Mouse (Mus musculus) thymus, adult 2 months (tissue): ENCODE measurements around the gene Cdc42ep4. TPM values are rescaled to one million over a fixed set of nuclear protein-coding genes. Genes with fewer than 3 reads are reported as not detected.

ENCODE experiments used
- DNase-seq: peaks from one replicate; pipeline ENCODE4 v3.0.0; 2021
- H3K27ac ChIP-seq: fragments of 200-500 bp; 2 replicates; pipeline ENCODE4 v1.5.1; 2012; ENCODE audit warnings: low read length, control low read depth; ENCODE audit not compliant: control insufficient read depth, insufficient read depth
- H3K27me3 ChIP-seq: fragments of 200-500 bp; 2 replicates; pipeline ENCODE4 v1.6.1; 2012; ENCODE audit warnings: mild to moderate bottlenecking, low read length, moderate library complexity, mixed read lengths; ENCODE audit not compliant: control insufficient read depth, insufficient read depth
- H3K36me3 ChIP-seq: fragments of 200-500 bp; 2 replicates; pipeline ENCODE4 v1.6.1; 2012; ENCODE audit warnings: mild to moderate bottlenecking, low read length, moderate library complexity; ENCODE audit not compliant: control insufficient read depth, insufficient read depth
- H3K4me1 ChIP-seq: fragments of 200-500 bp; replicated peaks from 2 replicates; pipeline ENCODE4 v1.6.1; 2012; ENCODE audit warnings: low read length; ENCODE audit not compliant: control insufficient read depth, insufficient read depth
- H3K4me3 ChIP-seq: fragments of 200-500 bp; 2 replicates; pipeline ENCODE4 v1.5.1; 2012; ENCODE audit warnings: mild to moderate bottlenecking, low read length, control low read depth, moderate library complexity; ENCODE audit not compliant: control insufficient read depth, insufficient read depth
- CTCF ChIP-seq: fragments of 200-500 bp; IDR thresholded peaks from 2 replicates; pipeline ENCODE4 v1.5.1; 2012; ENCODE audit warnings: mild to moderate bottlenecking, control low read depth, low read length, moderate library complexity, borderline replicate concordance; ENCODE audit not compliant: control insufficient read depth, poor library complexity, insufficient read depth; ENCODE audit errors: extremely low read depth
- POLR2A ChIP-seq: fragments of 200-500 bp; IDR thresholded peaks from 2 replicates; pipeline ENCODE4 v1.6.1; 2012; ENCODE audit warnings: mild to moderate bottlenecking, low read length, control low read depth, moderate library complexity; ENCODE audit not compliant: control insufficient read depth, poor library complexity, insufficient read depth; ENCODE audit errors: extremely low read depth
- WGBS: fragments of 180-500 bp; shearing (Covaris S2); methylation state at CpG from one replicate; pipeline ENCODE4 v1.1.7; 2018; 5-methylcytosine and 5-hydroxymethylcytosine counted together
- polyA plus RNA-seq: library from polyadenylated mRNA; depleted of rRNA; stranded (reverse); fragments of >200 nt; gene quantifications from 2 replicates; pipeline ENCODE4 v1.2.3, GENCODE M21; 2012; rRNA removed

The Cdc42ep4 gene
- 28.7 and 32.8 TPM in 2 replicates for polyA plus RNA-seq

DNA sequence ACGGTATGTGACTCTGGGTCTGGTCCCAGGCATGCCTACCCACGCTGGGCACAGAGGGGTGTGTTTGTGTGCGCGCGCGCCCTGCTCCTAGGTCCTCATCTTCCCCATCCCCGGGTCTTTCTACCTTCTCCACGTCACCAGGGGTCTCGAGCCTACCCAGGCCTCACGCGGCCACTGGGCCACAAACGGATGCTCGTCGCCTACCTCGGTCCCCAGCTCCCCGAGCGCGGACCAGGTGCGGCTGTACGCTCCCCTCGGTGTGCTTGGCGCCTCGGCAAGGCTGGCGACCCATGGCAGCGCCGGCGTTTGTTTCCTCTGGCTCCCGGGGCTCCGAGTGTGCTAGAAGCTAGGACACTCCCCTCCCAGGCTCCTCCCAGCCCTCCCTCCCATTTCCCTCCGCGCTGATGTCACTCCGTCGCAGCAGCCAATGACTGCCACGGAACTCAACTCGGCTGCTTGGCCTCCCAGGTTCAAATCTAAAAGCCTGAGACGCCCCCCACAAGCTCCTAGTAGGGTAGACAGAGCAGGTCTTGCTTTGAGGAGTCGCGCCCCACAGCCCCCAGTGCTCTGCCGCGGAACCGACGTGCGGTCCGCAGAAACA is at the start of gene Cdc42ep4:
TSS of gene Cdc42ep4 (minus strand) at position 398 of the 601 bp plus-strand sequence.
- Histone ChIP-seq H3K36me3 (no peaks in the 10 kb centered on the region), H3K4me3 (peak within 1 kb of the TSS; percentile 82), H3K4me1 (peaks cover 44% of the 10 kb centered on the region), H3K27me3 (no peaks in the 10 kb centered on the region), H3K27ac (peak within 1 kb of the TSS; percentile 27; the same call in 1 of the 2 replicates)
- TF ChIP-seq POLR2A (peak; percentile 82), CTCF (peak; percentile 13; the same call in 1 of the 2 replicates)
- peak; percentile 83 for DNase-seq
- WGBS: under 1% methylated on average over 44 of the region's 44 CpGs

DNA sequence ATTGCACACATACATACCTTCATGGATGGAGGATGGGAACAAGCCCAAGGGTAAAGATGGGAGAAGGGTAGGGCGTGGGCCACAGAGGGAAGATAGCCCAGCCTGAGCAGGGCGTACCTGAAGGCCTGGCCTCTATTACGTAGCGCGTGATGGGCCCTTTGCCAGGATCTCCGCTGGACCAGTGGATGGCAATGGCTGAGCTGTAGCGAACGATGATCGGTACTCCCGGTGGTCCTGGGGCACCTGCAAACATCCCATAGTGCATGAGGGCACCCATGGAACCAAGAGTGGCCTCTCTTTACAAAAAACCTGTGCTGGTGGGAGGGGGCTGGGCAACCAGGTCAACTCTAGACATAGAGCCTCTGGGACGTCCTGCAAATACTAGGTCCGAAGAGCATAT is 48.3 kb upstream of the Cdc42ep4 start:
- Histone ChIP-seq H3K27me3 (no peaks in the 10 kb centered on the region; the same call in 1 of the 2 replicates), H3K27ac (no peak overlapping the region), H3K4me1 (peaks cover 12% of the 10 kb centered on the region), H3K36me3 (no peaks in the 10 kb centered on the region), H3K4me3 (no peak overlapping the region)
- WGBS: 97% methylated on average over 12 of the region's 12 CpGs
- DNase-seq: no peak
- no peak for TF ChIP-seq POLR2A
- TF ChIP-seq CTCF: no peak

DNA sequence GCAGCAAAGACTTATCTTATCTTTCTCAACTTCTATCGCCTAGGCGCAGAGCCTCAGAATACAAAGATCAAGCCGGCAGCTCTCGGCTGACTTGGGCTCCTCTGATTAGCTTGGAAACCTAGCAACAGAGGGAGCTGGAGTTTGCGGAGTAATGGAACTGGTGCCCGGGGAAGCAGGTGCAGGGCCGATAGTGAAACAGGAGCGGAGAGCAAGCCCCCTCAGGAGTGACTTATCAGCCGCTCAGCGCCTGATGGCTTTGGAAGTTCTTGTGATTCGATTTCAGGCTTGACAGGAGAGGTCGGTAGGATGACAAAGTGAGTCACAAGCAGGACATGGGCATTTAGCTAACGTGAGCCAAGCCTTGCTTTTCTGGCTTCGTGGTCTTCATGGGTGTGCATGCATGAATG is 47.4 kb upstream of the Cdc42ep4 start:
- TF ChIP-seq CTCF (no peak), POLR2A (no peak)
- Histone ChIP-seq H3K27me3 (no peaks in the 10 kb centered on the region; the same call in 1 of the 2 replicates), H3K36me3 (no peaks in the 10 kb centered on the region), H3K27ac (no peak overlapping the region), H3K4me3 (no peak overlapping the region), H3K4me1 (peaks cover 12% of the 10 kb centered on the region)
- WGBS: 95% methylated on average over 14 of the region's 14 CpGs
- DNase-seq: no peak

DNA sequence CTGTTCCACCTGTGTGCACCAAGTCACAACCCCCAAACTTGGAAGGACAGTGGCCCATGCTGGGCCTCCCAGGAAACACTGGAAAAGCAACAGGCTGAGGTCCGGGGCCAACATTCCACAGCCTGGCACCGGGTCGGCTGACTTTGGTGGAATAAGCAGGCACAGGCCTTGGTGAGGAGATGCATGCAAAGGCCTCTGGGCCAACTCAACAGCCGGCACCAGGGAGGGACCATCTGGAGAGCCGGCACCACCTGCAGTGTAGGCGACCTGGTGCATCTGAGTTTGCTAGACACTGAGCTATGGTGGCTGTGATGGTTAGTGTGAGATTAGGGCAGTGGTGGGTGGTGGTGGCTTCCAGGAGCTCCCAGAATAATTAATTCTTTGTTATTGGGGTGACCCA is 46.3 kb upstream of the Cdc42ep4 start:
- Histone ChIP-seq H3K4me1 (peaks cover 12% of the 10 kb centered on the region), H3K27me3 (no peaks in the 10 kb centered on the region; the same call in 1 of the 2 replicates), H3K36me3 (no peaks in the 10 kb centered on the region), H3K27ac (no peak overlapping the region), H3K4me3 (no peak overlapping the region)
- no peak for TF ChIP-seq CTCF
- TF ChIP-seq POLR2A: no peak
- 95% methylated on average over 6 of the region's 6 CpGs for WGBS
- DNase-seq: no peak

DNA sequence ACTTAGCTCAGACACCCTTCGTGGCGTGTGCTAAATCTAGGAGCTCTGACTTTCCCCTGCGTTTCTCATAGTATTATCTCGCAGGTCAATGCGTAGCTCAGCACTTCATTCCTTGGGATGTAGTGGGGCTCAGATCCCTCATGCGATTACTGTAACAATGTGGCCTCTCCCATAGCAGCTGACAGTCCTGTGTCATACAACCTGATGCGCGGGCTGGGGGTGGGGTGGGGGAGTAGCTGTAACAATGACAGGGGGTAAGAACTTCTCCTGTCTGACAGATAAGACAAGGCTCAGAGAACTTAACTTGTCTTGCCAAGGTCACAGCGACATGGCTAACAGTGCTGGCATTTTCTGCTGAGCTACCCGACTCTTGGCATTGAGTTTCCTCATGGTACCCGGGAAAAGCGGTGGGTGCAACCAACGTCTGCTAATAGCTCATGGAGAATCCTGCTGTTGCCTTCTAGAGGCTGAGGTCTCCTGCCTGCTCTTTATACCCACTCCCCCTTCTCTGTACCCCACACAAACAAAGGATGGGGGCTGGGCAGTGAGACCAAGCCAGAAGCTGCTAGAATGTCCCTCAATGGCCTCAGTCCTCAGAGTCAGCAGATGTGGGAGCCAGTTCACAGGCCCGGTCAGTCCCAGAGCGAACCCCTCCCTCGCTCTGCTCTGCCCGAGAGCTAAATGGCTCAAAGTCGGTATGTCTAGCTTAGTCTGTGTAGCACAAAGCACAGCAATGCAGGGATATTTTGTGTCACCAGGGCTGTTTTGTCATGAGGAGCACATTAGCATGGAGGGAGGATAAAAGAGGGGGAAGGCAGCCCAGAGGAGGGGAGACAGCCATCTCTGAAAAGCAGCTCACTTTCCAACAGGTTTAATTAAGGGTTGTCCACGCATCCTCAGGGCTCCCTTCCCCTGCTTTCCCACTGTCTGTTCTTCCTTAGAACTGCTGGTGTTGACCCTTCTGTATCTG is 45.6 kb upstream of the Cdc42ep4 start:
- no peak for TF ChIP-seq CTCF
- no peak for TF ChIP-seq POLR2A
- H3K4me3 ChIP-seq: no peak overlapping the region
- H3K27ac ChIP-seq: no peak overlapping the region
- H3K4me1 ChIP-seq: peaks cover 7% of the 10 kb centered on the region
- no peak for DNase-seq
- WGBS: 96% methylated on average over 19 of the region's 19 CpGs
- H3K36me3 ChIP-seq: no peaks in the 10 kb centered on the region
- no peaks in the 10 kb centered on the region for H3K27me3 ChIP-seq

DNA sequence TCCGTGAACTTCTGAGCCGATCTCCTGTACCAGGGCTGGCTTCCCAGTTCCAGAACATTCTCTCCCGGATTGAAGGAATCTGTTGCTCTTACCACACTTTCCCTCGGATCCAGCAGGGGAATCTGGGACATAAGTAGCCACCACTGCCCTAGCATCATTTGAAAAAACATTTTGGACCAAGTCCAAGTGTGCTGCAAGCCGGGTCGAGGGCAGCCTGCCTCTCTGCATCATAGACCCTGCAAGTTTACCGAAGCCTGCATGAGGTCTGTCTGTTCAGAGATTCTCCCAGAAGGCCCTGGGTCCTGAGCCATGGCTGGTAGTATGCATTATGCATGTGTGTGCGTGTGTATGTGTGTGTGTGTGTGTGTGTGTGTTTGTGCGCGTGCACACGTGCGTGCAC is 44.2 kb upstream of the Cdc42ep4 start:
- Histone ChIP-seq H3K4me1 (no peaks in the 10 kb centered on the region), H3K4me3 (no peak overlapping the region), H3K27ac (no peak overlapping the region), H3K36me3 (no peaks in the 10 kb centered on the region), H3K27me3 (no peaks in the 10 kb centered on the region)
- 89% methylated on average over 12 of the region's 12 CpGs for WGBS
- DNase-seq: no peak
- TF ChIP-seq POLR2A (no peak), CTCF (no peak)
